ENCODE assay signal across 12 mouse cellular contexts in the genomic region with DNA sequence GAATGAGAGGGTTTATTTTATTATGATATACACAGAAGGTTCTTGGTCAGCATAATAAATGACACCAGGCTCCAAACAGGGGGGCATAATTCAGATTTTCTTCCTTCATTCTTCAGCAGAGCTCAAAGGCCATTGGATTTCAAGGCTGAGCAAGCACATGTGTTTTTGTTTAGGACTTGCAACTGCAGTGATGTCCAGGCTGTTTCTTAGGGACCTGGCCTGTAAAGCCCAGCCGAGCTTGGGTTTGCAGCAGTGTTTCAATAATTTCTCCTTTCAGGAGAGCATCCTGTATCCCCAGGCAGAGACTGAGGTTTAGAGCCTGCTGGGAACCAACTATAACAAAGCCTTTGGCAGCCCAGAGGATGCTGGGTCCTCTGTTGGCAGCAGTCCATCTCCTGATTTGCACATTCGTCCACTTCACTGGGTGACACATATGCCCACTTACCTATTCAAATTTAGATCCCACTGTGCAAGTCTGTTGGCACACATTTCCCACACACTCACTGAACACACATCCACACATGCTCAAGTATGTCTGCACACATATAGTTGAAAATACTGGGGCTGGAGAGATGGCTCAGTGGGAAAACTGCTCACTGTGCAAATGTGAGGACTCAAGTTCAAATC.
DNase-seq lines count a peak whose midpoint lies in the region; ATAC-seq and TF ChIP-seq lines count a peak whose summit lies in the region.
"Had no signal": no experiment of that assay in that cellular context is flagged by ENCODE, and none has a peak within 500 bp of the region (broad histone marks: within the 10 kb centered on the region; RNA-seq: fewer than 3 reads in every experiment).

No protein-coding gene starts in this region.

- H3K4me1 ChIP-seq in midbrain, embryonic 12.5 days: peaks cover 24% of the 10 kb centered on the region
- peaks cover 11% of the 10 kb centered on the region for H3K4me1 ChIP-seq in midbrain, embryonic 11.5 days (ENCODE audit: control insufficient read depth, insufficient read depth, low read length)
- H3K4me1 ChIP-seq in hindbrain, embryonic 14.5 days (replicated peaks; ENCODE audit: control insufficient read depth, insufficient read depth, low read length): peaks cover 8% of the 10 kb centered on the region; the same call in 1 of the 2 replicates
- no peaks in the 10 kb centered on the region for H3K4me1 ChIP-seq in stomach, postnatal 0 days (replicated peaks; ENCODE audit: control insufficient read depth, insufficient read depth)
- H3K4me1 ChIP-seq: heart, embryonic 15.5 days had no signal

- H3K36me3 ChIP-seq in midbrain, embryonic 12.5 days: no peaks in the 10 kb centered on the region
- no peaks in the 10 kb centered on the region for H3K36me3 ChIP-seq in midbrain, embryonic 11.5 days (ENCODE audit: control insufficient read depth, insufficient read depth, low read length)
- H3K36me3 ChIP-seq in hindbrain, embryonic 14.5 days (replicated peaks; ENCODE audit: control insufficient read depth, insufficient read depth): no peaks in the 10 kb centered on the region
- no peaks in the 10 kb centered on the region for H3K36me3 ChIP-seq in stomach, postnatal 0 days (ENCODE audit: control insufficient read depth, insufficient read depth, low read length)
- H3K36me3 ChIP-seq: heart, embryonic 15.5 days had no signal

- TF ChIP-seq CTCF in stomach, postnatal 0 days (IDR thresholded peaks at IDR 0.05; ENCODE audit: low read depth): no peak

- WGBS in midbrain, embryonic 12.5 days: 52% methylated on average over 2 of the region's 2 CpGs
- WGBS in midbrain, embryonic 11.5 days: 66% methylated on average over 2 of the region's 2 CpGs
- 25% methylated on average over 2 of the region's 2 CpGs for WGBS in hindbrain, embryonic 14.5 days
- WGBS in stomach, postnatal 0 days: 50% methylated on average over 2 of the region's 2 CpGs

- no peaks in the 10 kb centered on the region for H3K9me3 ChIP-seq in midbrain, embryonic 12.5 days
- no peaks in the 10 kb centered on the region; the same call in 1 of the 2 replicates for H3K9me3 ChIP-seq in midbrain, embryonic 11.5 days (ENCODE audit: control insufficient read depth, low read length)
- peaks cover 6% of the 10 kb centered on the region; the same call in 1 of the 2 replicates for H3K9me3 ChIP-seq in hindbrain, embryonic 14.5 days (ENCODE audit: control insufficient read depth, low read length)
- no peaks in the 10 kb centered on the region for H3K9me3 ChIP-seq in stomach, postnatal 0 days (ENCODE audit: control insufficient read depth, low read length)
- H3K9me3 ChIP-seq: heart, embryonic 15.5 days had no signal

- DNase-seq in cerebellum, postnatal 10 days: peak; percentile 88 to 89
- DNase-seq in cerebellum, adult 11-12 months: no peak
- no peak for DNase-seq in midbrain, embryonic 11.5 days (ENCODE audit: low spot score, missing footprints)
- DNase-seq in hindbrain, embryonic 14.5 days (ENCODE audit: low spot score): peak; percentile 58
- peak; percentile 33 for DNase-seq in right cerebral cortex, postnatal 14 days
- DNase-seq in stomach, postnatal 0 days (ENCODE audit: low spot score): no peak
- no peak for DNase-seq in cerebellum, adult 9-10 months
- DNase-seq: adrenal gland, postnatal 25 days; kidney, adult 9 months; thymus, postnatal 4 days had no signal

- TF ChIP-seq EP300 in stomach, postnatal 0 days (optimal IDR thresholded peaks at IDR 0.05): no peak

- peaks cover 21% of the 10 kb centered on the region; the same call in 1 of the 2 replicates for H3K27me3 ChIP-seq in midbrain, embryonic 12.5 days
- peaks cover 3% of the 10 kb centered on the region; the same call in 1 of the 2 replicates for H3K27me3 ChIP-seq in midbrain, embryonic 11.5 days (ENCODE audit: control insufficient read depth, insufficient read depth, low read length)
- no peaks in the 10 kb centered on the region for H3K27me3 ChIP-seq in hindbrain, embryonic 14.5 days (ENCODE audit: control insufficient read depth, insufficient read depth, low read length)
- no peaks in the 10 kb centered on the region for H3K27me3 ChIP-seq in stomach, postnatal 0 days (ENCODE audit: control insufficient read depth, insufficient read depth, low read length)

- peak; percentile 25; the same call in 1 of the 2 replicates for ATAC-seq in midbrain, embryonic 12.5 days (ENCODE audit: low FRiP score, low read depth)
- no peak for ATAC-seq in midbrain, embryonic 11.5 days (ENCODE audit: low FRiP score)
- ATAC-seq in hindbrain, embryonic 14.5 days (ENCODE audit: low FRiP score): peak; percentile 64
- ATAC-seq in stomach, postnatal 0 days (ENCODE audit: low FRiP score, low TSS enrichment): no peak

- no peak overlapping the region for H3K4me3 ChIP-seq in midbrain, embryonic 12.5 days
- H3K4me3 ChIP-seq in midbrain, embryonic 11.5 days (ENCODE audit: low read depth, low read length): no peak overlapping the region
- no peak overlapping the region for H3K4me3 ChIP-seq in hindbrain, embryonic 14.5 days (replicated peaks; ENCODE audit: low read length)
- H3K4me3 ChIP-seq in stomach, postnatal 0 days (ENCODE audit: low read depth, low read length): no peak overlapping the region
- H3K4me3 ChIP-seq: heart, embryonic 15.5 days had no signal

- H3K4me2 ChIP-seq in midbrain, embryonic 12.5 days (replicated peaks): no peak overlapping the region
- no peak overlapping the region for H3K4me2 ChIP-seq in midbrain, embryonic 11.5 days
- no peak overlapping the region for H3K4me2 ChIP-seq in hindbrain, embryonic 14.5 days (replicated peaks)
- no peak overlapping the region for H3K4me2 ChIP-seq in stomach, postnatal 0 days (replicated peaks; ENCODE audit: low read depth)
- H3K4me2 ChIP-seq: heart, embryonic 15.5 days had no signal

- H3K9ac ChIP-seq in midbrain, embryonic 12.5 days (replicated peaks): no peak overlapping the region
- no peak overlapping the region for H3K9ac ChIP-seq in midbrain, embryonic 11.5 days (ENCODE audit: low read length)
- H3K9ac ChIP-seq in hindbrain, embryonic 14.5 days: no peak overlapping the region
- no peak overlapping the region for H3K9ac ChIP-seq in stomach, postnatal 0 days (ENCODE audit: low read length)
- H3K9ac ChIP-seq: heart, embryonic 15.5 days had no signal

- no peak overlapping the region; the same call in 1 of the 2 replicates for H3K27ac ChIP-seq in midbrain, embryonic 12.5 days (replicated peaks)
- H3K27ac ChIP-seq in midbrain, embryonic 11.5 days (ENCODE audit: low read depth, low read length): no peak overlapping the region
- peak overlapping the region; percentile 59; the same call in 1 of the 2 replicates for H3K27ac ChIP-seq in hindbrain, embryonic 14.5 days
- H3K27ac ChIP-seq in stomach, postnatal 0 days (replicated peaks): no peak overlapping the region
- H3K27ac ChIP-seq: heart, embryonic 15.5 days had no signal

Comparison
In these comparisons a context has a peak if more than half of its experiments do, and no peak if none do; other contexts are left out.
1. DNase-seq: peak in cerebellum, postnatal 10 days (2 of 2), hindbrain, embryonic 14.5 days (single experiment) and right cerebral cortex, postnatal 14 days (single experiment); none in cerebellum, adult 11-12 months (single experiment), midbrain, embryonic 11.5 days (single experiment), stomach, postnatal 0 days (single experiment) and cerebellum, adult 9-10 months (single experiment).
2. ATAC-seq: peak in midbrain, embryonic 12.5 days (single experiment) and hindbrain, embryonic 14.5 days (single experiment); none in midbrain, embryonic 11.5 days (single experiment) and stomach, postnatal 0 days (single experiment).